Mouse (Mus musculus): ENCODE measurements at regions not wholly inside any gene's neighbourhood (a gene's known extent, or its start where the extent isn't known, plus 50 kb on each side); places are given as distances from the start of the nearest gene placed in this dataset.

DNA sequence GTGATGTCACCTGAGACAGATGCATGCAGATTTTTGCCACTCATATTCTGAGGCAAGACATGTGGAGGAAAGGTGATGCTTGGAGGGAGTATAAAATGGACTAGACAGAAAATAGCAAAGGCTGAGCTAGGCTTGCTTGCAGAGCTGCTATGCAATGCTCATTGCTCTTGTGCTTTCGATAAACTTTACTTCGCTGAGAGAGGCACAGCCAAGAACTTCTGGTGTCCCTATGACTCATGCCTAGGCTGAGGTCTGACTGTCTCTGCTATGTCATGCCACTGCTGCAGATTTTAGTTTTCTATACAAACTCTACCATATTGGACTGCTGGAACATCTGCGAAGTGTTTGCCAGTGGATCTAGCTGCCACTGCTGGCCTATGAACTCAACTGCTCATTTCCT is 687.5 kb upstream of the Pou3f3 start:
- DNase-seq (ENCODE audit: low read depth, low spot score), result no peak

DNA sequence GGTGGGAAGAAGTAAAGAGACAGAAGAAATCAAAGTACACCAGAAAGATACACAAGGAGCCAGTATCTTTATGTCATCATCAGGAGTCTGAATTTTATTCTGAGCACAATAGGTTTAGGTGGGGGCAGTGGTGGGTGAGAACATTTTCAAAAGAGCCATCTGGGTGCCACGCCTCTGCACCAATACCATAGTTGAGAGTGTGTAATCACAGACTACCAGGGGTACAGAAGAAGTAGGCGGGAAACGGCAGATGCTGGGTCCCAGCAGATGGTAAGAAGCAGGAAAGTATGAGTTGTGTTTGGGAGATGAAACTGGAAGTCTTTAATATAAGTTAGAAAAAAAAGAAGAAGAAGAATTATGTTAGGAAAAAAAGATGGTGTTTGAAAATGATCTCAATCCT is 682.7 kb upstream of the Pou3f3 start:
- no peak for DNase-seq (ENCODE audit: low read depth, low spot score)

DNA sequence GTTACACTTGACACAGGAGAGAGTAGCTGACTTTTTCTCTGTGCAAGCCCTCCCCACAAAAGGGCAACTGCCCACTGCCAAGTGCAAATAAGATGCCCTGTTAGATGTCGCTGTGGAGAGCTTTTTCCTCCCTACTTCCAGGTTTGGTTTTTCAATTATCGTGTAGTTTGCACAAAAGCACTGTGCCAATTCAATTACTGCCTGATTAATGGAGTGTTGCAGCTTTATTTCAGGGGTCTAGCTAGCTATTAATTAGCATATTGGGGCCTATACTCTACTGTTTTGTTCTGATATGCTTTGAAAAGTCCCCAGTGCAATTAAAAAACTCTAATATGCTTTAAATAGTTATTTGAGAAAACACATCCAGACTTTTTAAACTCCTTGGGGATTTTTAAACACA is 676.6 kb upstream of the Pou3f3 start:
- DNase-seq (ENCODE audit: low read depth, low spot score), result no peak

- DNase-seq (ENCODE audit: low read depth, low spot score), result no peak
Observed at GRCm38 (mm10) chr1:42025781-42026180, 669.8 kb upstream of the Pou3f3 start.

DNA sequence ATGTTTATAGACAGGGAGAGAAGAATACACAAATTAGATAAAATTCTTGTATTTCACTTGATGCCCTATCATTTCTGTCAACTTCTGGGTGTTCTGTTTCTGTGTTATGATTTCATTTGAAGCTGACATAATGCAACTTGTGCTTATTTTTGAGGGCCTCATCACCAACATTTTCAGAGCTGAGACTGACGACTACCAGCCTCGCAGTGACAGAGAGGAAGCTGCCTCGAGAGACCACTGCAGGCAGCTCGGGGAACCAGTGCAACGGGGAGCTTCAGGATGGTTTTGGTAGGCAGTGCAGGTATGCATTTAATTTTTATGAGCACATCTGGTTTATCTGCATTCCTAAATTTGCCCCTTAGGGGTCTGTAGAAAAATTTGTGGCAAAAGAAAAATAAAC is 669.1 kb upstream of the Pou3f3 start:
- peak; percentile 1 for DNase-seq (ENCODE audit: low read depth, low spot score)

GRCm38 (mm10) chr1:42033786-42034185 is 661.8 kb upstream of the Pou3f3 start:
- DNase-seq (ENCODE audit: low read depth, low spot score), result no peak

DNA sequence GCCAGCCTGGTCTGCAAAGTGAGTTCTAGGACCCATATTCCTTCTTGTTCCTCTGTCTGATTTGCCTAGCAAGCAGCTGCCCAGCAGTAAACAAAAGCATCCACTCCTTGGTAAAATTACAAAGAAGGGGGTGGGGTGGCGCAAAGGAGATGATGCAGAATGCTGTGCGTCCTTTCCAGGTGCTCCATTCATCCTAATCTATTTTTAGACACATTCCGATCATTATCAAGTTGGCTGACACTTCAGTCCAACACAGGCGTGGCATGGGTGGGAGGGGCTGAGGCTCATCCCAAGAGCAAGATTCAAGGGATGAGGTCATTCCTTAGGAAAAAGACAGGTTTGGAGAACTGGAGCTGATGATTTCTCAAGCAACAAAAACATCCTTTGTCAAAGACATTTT is 660.2 kb upstream of the Pou3f3 start:
- DNase-seq (ENCODE audit: low read depth, low spot score), result no peak

GRCm38 (mm10) chr1:42041544-42041943 is 654.0 kb upstream of the Pou3f3 start:
- DNase-seq (ENCODE audit: low read depth, low spot score), result no peak

- no peak for DNase-seq (ENCODE audit: low read depth, low spot score)
Observed at GRCm38 (mm10) chr1:42058494-42058893, 637.1 kb upstream of the Pou3f3 start.

DNA sequence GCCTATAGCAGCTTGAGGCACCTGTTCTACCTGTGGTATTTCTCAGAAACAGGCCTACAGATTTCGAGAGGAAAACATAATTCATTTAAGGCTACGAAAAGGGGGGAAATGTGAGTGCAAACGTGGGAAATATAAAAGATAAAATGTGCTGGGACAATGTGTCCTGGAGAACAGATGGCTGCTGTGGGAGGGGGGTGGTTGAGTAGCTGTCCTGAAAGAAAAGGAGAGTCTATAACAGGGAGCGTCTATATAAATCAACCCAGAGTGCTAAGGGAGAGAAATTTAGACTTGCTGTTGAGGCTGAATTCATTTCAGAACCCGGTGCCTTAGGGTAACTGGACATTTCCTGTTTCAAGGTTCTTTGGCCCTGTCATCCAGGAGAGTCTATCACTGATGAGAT is 625.5 kb upstream of the Pou3f3 start:
- DNase-seq (ENCODE audit: low read depth, low spot score), result no peak

DNA sequence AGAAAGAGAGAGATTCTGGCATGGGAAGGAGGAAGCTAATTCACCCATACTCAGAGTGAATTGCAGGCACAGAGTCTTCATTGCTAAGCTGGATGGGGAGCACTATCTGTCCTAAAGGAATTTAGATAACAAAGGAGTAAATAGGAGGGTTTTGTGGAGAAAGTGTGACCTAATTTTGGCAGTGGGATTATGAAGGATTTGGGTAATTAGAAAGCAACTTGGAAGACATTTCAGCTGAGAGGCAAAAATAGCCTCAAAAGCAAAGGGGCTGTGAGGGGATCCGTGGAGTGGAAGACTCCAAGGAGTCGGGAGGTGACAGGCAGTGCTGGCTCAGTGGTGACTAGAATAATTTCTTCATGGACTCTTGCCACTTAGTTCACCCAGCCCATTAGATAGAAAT is 599.5 kb upstream of the Pou3f3 start:
- no peak for DNase-seq (ENCODE audit: low read depth, low spot score)

GRCm38 (mm10) chr1:42098580-42098979 is 597.0 kb upstream of the Pou3f3 start:
- no peak for DNase-seq (ENCODE audit: low read depth, low spot score)

- peak; percentile 34 for DNase-seq (ENCODE audit: low read depth, low spot score)
Observed at GRCm38 (mm10) chr1:42107521-42107920, 588.0 kb upstream of the Pou3f3 start.

- no peak for DNase-seq (ENCODE audit: low read depth, low spot score)
Observed at GRCm38 (mm10) chr1:42107925-42108324, 587.6 kb upstream of the Pou3f3 start.

GRCm38 (mm10) chr1:42152175-42152790 is 543.3 kb upstream of the Pou3f3 start:
- DNase-seq (ENCODE audit: low read depth, low spot score), result no peak

DNA sequence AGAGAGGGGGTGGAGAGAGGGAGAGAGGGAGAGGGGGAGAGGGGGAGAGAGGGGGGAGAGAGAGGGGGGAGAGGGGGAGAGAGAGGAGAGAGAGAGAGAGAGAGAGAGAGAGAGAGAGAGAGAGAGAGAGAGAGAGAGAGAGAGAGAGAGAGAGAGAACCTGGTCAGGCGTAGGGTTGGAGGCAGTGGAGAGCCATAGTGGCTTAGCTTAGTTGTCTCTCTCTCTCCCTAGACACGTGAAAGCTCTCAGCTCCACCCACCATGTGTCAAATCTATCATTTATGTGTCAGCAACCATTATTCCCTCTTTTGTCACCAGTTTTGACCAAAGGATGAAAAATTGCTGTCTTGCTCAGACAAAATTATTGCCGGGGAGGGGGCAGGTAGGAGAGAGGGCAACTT is 542.7 kb upstream of the Pou3f3 start:
- no peak for DNase-seq (ENCODE audit: low read depth, low spot score)

DNA sequence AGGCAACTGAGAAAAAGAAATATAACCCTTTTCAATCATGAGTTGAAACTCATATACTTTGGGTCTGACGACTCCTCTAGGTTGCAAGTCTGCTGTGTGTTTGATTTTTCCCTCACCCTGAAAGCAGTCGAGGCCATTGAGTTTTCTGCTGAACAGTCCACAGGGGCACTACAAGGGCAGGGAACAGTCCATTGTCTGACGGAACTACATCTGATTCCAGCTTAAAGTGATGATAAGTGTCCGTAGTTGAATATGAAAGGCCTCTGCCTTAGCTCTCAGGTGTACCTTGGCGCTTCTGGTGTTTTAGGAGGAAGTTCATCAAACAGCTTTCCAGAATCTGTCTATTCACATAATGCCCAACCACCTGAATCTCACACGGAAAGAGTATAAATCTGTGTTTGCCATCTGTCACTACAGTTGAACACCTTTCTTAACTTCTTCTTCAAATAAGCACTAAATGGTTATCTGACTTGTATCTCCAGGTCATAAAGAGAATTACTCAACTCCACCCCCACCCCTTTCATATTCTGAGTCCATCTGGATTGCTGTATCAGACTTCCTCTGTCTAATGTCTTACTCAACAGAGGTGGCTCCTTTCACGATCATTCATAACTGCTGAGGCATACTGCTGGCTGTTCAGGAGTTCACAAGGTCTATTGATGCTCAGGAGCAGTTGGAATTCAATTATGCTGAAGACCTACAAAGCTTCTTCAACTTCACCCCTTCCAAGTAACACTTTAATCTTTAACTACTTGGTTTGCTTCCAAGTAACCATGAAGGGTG is 527.6 kb upstream of the Pou3f3 start:
- DNase-seq (ENCODE audit: low read depth, low spot score), result no peak

DNA sequence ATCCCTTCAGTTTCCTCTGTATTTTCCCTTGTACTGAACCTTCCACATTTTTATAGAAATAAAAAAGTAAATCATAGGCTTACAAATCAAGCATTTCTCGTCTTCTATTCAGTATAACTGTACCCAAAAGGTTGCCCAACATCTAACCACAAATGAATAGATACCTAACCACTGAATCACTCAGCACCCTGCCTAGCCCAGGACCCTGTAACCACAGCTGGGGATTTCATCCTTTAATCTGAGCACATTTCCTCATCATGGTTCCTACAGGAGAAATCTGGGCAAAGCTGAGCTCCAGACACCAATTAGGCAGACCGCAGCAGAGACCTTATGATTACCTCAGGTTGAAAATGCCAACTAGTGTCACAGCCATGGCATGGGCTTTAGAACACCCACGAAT is 526.1 kb upstream of the Pou3f3 start:
- DNase-seq (ENCODE audit: low read depth, low spot score), result no peak

GRCm38 (mm10) chr1:42186295-42186694 is 509.3 kb upstream of the Pou3f3 start:
- no peak for DNase-seq (ENCODE audit: low read depth, low spot score)

DNA sequence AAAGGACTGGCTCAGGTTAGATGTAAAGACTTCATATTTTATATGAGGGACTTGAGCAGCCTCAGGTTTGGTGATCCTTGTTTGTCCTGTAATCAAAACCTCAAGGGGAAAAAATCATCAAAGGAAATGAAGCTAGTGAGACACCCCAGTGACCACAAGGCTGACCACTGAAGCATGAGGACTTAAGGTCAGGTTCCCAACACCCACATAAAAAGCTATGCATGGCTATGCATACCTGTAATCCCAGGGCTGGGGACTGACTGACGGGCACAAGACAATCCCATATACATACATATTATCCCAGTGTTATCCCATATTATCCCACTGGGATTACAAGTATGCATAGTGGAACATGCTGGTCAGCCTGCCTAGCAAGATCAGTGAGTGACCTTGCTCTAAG is 467.5 kb upstream of the Pou3f3 start:
- DNase-seq (ENCODE audit: low read depth, low spot score), result no peak

- no peak for DNase-seq (ENCODE audit: low read depth, low spot score)
Observed at GRCm38 (mm10) chr1:42229711-42230110, 465.9 kb upstream of the Pou3f3 start.

- no peak for DNase-seq (ENCODE audit: low read depth, low spot score)
Observed at GRCm38 (mm10) chr1:42230469-42231040, 465.0 kb upstream of the Pou3f3 start.

- no peak for DNase-seq (ENCODE audit: low read depth, low spot score)
Observed at GRCm38 (mm10) chr1:42231091-42231490, 464.5 kb upstream of the Pou3f3 start.

Measured in mesoderm, embryonic 11.5 days (tissue).